Mouse (Mus musculus): ENCODE data around the gene Pgf. TPM values are rescaled to one million over a fixed set of nuclear protein-coding genes. Genes with fewer than 3 reads are reported as not detected.

The Pgf gene
- total and polyA plus RNA-seq, 3 experiments: 0.46 TPM; not detected in 2

GRCm38 (mm10) chr12:85153011-85153410 is 24.6 kb downstream of the Pgf start:
- Histone ChIP-seq H3K4me3 (ENCODE audit: control insufficient read depth in 1 of 2, insufficient read depth in 1 of 2, low read depth in 2 of 2, low read length in 2 of 2) (no peak overlapping the region), H3K27me3 (ENCODE audit: control insufficient read depth in 1 of 2, insufficient read depth in 2 of 2, low read length in 2 of 2) (peaks cover 3% of the 10 kb centered on the region in 2 experiments), H3K36me3 (ENCODE audit: control insufficient read depth in 1 of 2, insufficient read depth in 2 of 2, low read length in 2 of 2) (no peaks in the 10 kb centered on the region; a peak in 1 of 4 replicates), H3K9me3 (replicated peaks; ENCODE audit: insufficient read depth, low read length) (no peaks in the 10 kb centered on the region), H3K9ac (ENCODE audit: control insufficient read depth, low read depth, low read length, poor library complexity, severe bottlenecking) (no peak overlapping the region), H3K27ac (ENCODE audit: control insufficient read depth, low read depth, low read length) (no peak overlapping the region), H3K4me1 (ENCODE audit: control insufficient read depth in 1 of 2, insufficient read depth in 2 of 2, low read length in 2 of 2) (peaks cover 0 to 4% of the 10 kb centered on the region in 2 experiments; a peak in 1 of 4 replicates), H3K79me2 (ENCODE audit: control insufficient read depth, insufficient read depth, low read length, poor library complexity) (no peaks in the 10 kb centered on the region)
- TF ChIP-seq POLR2AphosphoS5 (IDR thresholded peaks at IDR 0.05; ENCODE audit: borderline replicate concordance, low read depth, low read length): no peak
- TF ChIP-seq UBTF (IDR thresholded peaks at IDR 0.05; ENCODE audit: borderline replicate concordance, insufficient read depth, low read depth, low read length): no peak
- no peak for TF ChIP-seq USF1 (IDR thresholded peaks at IDR 0.05; ENCODE audit: low read depth, low read length)
- no peak for TF ChIP-seq RAD21 (IDR thresholded peaks at IDR 0.05; ENCODE audit: low read depth, low read length)
- no peak for TF ChIP-seq TCF12 (IDR thresholded peaks at IDR 0.05; ENCODE audit: low read depth, low read length)
- no peak for TF ChIP-seq POLR2AphosphoS2 (IDR thresholded peaks at IDR 0.05; ENCODE audit: low read length)
- no peak for TF ChIP-seq TBP (IDR thresholded peaks at IDR 0.05; ENCODE audit: low read depth, low read length)
- TF ChIP-seq ZKSCAN1 (IDR thresholded peaks at IDR 0.05; ENCODE audit: low read depth, low read length): no peak
- no peak for TF ChIP-seq JUND (IDR thresholded peaks at IDR 0.05; ENCODE audit: low read depth, low read length)
- no peak for TF ChIP-seq SMC3 (IDR thresholded peaks at IDR 0.05; ENCODE audit: low read depth, low read length)
- TF ChIP-seq SIN3A (IDR thresholded peaks at IDR 0.05; ENCODE audit: low read length): no peak
- TF ChIP-seq CHD2 (IDR thresholded peaks at IDR 0.05; ENCODE audit: low read length): no peak
- TF ChIP-seq GABPA (IDR thresholded peaks at IDR 0.05; ENCODE audit: low read depth, low read length): no peak
- no peak for TF ChIP-seq NELFE (IDR thresholded peaks at IDR 0.05; ENCODE audit: low read depth, low read length)
- no peak for TF ChIP-seq ZMIZ1 (IDR thresholded peaks at IDR 0.05; ENCODE audit: low read depth, low read length)
- DNase-seq (ENCODE audit: low read depth, low spot score): no peak

- Histone ChIP-seq H3K36me3 (ENCODE audit: control insufficient read depth in 1 of 2, insufficient read depth in 2 of 2, low read length in 2 of 2) (no peaks in the 10 kb centered on the region; a peak in 1 of 4 replicates), H3K4me3 (ENCODE audit: control insufficient read depth in 1 of 2, insufficient read depth in 1 of 2, low read depth in 2 of 2, low read length in 2 of 2) (peak within 1 kb of the TSS; percentile 62 to 83), H3K9me3 (replicated peaks; ENCODE audit: insufficient read depth, low read length) (no peaks in the 10 kb centered on the region), H3K27me3 (ENCODE audit: control insufficient read depth in 1 of 2, insufficient read depth in 2 of 2, low read length in 2 of 2) (peaks cover 0 to 3% of the 10 kb centered on the region in 2 experiments; a peak in 1 of 4 replicates), H3K79me2 (ENCODE audit: control insufficient read depth, insufficient read depth, low read length, poor library complexity) (no peaks in the 10 kb centered on the region), H3K4me1 (ENCODE audit: control insufficient read depth in 1 of 2, insufficient read depth in 2 of 2, low read length in 2 of 2) (peaks cover 0 to 4% of the 10 kb centered on the region in 2 experiments; a peak in 1 of 4 replicates), H3K9ac (ENCODE audit: control insufficient read depth, low read depth, low read length, poor library complexity, severe bottlenecking) (peak within 1 kb of the TSS; percentile 66), H3K27ac (ENCODE audit: control insufficient read depth, low read depth, low read length) (no peak within 1 kb of the TSS)
- DNase-seq (ENCODE audit: low read depth, low spot score): peak; percentile 91
- TF ChIP-seq NRF1 (IDR thresholded peaks at IDR 0.05; ENCODE audit: insufficient read depth, low read depth, low read length, poor library complexity, severe bottlenecking) (no peak), SIN3A (IDR thresholded peaks at IDR 0.05; ENCODE audit: low read length) (peak; percentile 57), MYC (IDR thresholded peaks at IDR 0.05; ENCODE audit: low read depth, low read length) (0 out of 2 replicates have a peak, but pooled peaks have one; percentile 29), MAZ (IDR thresholded peaks at IDR 0.05; ENCODE audit: low read depth, low read length) (peak; percentile 73; the same call in 1 of the 2 replicates), ELF1 (IDR thresholded peaks at IDR 0.05; ENCODE audit: low read depth, low read length) (peak; percentile 42; the same call in 1 of the 2 replicates), ZNF384 (IDR thresholded peaks at IDR 0.05; ENCODE audit: low read depth, low read length) (no peak), MAX (IDR thresholded peaks at IDR 0.05; ENCODE audit: low read length) (peak; percentile 77; the same call in 1 of the 2 replicates), MXI1 (IDR thresholded peaks at IDR 0.05; ENCODE audit: low read depth, low read length) (peak; percentile 49; the same call in 1 of the 2 replicates), TCF12 (IDR thresholded peaks at IDR 0.05; ENCODE audit: low read depth, low read length) (peak; percentile 39; the same call in 1 of the 2 replicates), POLR2AphosphoS2 (IDR thresholded peaks at IDR 0.05; ENCODE audit: low read length) (peak; percentile 52; the same call in 1 of the 2 replicates), POLR2A (IDR thresholded peaks at IDR 0.05; ENCODE audit: control insufficient read depth in 1 of 2, insufficient read depth in 1 of 2, low read depth in 1 of 2, low read length in 2 of 2, poor library complexity in 1 of 2) (peak; percentile 66 to 68), TAL1 (IDR thresholded peaks at IDR 0.05; ENCODE audit: low read length) (no peak), NELFE (IDR thresholded peaks at IDR 0.05; ENCODE audit: low read depth, low read length) (peak; percentile 66)
Measured at GRCm38 (mm10) chr12:85151002-85151774, 26.4 kb downstream of the Pgf start, which contains the start of gene Rps6kl1. TSS of gene Rps6kl1 (minus strand) at chr12:85151264.
